Mouse (Mus musculus): ENCODE results near the gene Ehd4. TPM values are rescaled to one million over a fixed set of nuclear protein-coding genes. Genes with fewer than 3 reads are reported as not detected.

The Ehd4 gene
- total RNA-seq, 2 experiments from 2014 or later, result 38.0 to 39.6 TPM

DNA sequence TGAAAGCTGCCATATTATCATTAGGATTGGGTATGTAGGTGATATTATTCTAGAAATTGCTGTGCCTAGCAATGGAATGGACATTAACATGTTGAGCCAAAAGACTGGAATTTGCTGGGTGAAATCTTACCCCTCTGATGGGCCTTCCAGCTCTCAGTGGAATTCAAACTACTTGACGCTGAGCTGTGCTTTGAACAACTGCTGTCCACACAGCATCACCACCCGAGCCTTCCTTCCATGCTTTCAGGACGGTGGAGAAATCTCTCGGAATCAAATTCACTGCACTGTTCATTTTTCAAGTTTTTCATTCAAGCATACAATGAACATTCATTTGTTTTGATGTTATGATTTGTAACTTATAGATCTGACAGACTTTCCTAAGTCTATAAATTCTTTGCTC lies 10.0 kb downstream of the Ehd4 start:
- DNase-seq, result no peak

DNA sequence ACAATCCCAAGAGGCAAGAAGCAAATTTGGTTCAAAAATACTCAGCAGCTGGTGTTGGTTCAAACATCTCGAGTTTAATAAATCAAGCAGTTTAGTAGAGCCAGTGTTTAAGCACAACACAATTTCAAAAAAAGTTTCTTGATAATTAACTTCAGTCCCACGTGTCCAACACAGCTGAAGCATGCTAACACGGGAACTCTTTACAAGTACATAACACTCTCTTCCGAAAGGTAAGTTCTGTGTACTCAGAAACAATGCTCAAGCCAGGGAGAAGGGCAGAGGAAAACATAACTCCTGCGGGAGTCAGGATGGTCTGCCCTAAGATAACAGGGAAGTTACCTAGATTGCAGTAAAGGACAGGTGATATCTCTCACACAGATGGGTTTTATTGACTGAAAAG lies 12.1 kb downstream of the Ehd4 start:
- DNase-seq, result no peak

DNA sequence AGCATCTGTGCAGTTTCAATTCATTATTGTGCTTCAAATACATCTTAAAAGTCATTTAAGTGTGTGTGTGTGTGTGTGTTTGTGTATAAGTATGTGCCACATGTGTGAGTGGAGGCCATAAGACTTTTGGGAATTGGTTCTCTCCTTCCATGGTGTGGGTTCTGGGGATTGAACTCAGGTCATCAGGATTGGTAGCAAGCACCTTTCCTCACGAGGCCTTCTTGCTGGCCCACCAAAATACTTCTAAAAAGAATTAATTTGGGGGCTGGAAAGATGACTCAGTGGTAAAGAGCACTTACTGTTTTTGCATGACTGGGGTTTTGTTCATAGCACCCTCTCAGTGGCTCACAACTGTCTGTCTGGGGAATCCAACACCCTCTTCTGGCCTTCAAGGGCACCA lies 12.7 kb downstream of the Ehd4 start:
- DNase-seq, result no peak

DNA sequence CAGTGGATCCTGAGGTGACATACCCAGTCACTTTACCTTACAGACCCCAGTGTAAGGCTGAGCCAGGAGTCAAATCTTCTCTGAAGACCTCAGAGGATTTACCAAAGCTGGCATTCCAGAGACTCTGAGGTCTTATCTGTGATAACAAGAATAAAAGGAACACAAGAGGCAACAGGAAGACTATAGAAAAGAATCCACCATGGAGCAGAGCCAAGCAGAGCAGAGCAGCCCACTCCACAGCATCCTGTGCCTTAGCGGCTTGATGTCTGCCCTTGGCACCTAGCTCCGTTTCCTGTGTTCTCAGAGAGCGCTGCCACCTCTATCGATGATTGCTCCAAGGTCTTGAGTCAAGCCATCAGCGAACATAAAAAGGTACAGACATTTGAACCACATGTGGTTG lies 14.1 kb downstream of the Ehd4 start:
- no peak for DNase-seq

DNA sequence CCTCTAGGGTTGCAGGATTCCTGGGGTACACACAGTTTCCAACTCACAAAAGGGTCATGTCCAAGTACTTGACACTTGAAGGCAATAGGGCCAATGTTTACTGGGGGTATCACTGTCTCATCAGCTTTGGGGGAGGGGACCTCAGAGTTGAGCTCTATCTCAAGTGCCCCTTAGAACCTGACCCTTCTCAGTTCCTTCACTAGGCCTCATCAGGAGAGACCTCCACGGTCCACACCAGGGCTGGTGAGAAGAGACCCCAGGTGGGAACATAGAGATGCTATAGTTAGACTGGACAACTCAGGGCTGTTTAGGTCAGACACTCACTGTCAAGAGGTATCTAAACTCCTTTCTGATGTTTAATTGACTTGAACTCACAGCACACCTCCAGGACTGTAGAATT lies 15.3 kb downstream of the Ehd4 start:
- DNase-seq, result no peak

DNA sequence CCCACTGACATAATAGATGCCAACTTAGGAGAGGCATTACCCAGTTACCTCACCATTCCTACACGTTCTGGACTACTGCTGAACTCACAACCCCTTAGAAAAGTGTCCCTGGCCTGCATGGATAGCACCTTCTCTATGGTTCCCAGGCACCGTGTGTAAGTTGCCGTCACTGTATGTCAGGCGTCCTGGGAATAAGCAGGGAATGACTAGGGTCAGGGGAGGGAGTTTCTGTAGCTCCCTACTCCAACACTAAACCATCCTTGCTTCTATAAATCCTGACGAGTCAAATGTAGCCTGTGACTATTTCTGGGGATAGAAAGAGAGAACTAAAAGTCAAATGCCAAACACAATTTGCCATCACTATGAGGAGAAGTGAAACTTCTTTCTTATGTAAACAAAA lies 17.1 kb downstream of the Ehd4 start:
- no peak for DNase-seq

DNA sequence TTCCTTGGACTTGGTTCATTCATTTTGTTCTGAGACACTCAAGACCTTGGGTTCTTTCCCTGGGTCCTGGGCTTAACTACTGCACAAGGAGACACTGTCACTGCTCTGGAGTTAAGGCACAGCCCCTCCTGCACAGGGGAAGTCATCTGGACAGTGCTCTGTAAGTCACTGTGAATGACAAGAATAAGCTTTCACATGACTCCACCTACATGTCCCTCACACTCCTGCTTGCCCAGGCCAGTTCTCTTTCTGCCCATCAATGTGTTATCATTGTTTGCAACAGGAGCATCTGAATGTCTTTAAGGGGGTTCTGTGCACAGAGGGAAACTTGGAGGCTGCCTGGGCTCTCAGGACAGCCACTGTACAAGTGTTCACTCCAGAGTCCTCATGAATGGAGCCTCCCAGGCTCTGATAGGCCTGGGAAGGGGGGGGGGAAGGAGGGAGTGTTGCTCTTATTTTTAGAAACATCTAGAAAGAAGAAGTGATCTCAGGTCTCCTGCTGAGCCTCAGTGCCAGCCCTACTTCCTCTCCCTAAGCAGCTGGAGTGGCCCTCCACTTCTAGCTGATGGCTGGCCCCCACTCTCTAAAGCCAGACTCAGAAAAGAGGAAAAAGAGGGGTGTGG lies 19.8 kb downstream of the Ehd4 start:
- no peak for DNase-seq

DNA sequence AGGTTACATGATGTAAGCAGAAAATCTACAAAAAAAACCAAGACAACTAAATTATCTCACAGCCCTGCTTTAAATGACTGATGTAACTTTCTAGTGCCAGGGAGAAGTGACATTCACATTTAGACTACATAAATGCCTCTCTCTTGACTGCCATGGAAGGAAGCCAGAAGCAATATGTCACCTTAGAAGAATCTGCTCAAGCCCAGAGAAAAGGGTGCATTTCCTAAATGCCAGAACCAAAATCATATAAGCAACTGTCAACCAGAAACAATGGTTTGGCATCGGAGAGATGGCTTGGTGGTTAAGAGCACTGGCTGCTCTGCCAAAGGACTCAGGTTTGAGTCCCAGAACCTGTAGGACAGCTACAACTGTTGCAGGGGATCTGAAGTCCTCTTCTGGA lies 22.5 kb downstream of the Ehd4 start:
- DNase-seq, result no peak

DNA sequence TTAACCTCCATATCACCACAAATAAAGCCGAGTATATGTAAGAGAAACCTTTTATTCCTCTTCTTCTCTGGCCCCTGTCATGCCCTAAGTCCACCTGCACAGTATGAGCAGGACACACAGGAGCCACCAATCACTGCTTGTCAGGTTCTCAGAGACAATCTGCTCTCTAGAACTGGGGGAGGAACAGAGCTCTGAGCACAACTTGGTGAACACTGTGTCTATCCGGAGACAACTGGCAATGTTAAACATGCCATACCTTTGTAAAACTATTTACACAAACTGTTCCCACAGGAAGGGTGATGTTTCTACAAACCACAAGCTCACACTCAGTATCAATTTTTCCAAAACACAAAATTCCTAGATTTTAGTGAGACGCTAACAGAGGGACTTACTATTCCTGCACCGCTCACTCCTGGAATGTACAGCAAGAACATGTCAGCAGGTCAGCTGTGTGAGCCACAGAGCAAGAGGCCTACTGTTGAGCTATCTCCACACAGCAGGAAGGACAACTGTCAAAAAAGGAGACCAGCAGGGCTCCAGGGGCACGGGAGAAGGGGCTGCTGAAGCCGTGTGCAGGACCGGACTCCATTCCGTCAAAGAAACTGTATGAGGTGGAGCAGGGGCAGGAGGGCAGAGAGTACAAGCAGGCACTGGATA lies 25.0 kb downstream of the Ehd4 start:
- DNase-seq, result no peak

DNA sequence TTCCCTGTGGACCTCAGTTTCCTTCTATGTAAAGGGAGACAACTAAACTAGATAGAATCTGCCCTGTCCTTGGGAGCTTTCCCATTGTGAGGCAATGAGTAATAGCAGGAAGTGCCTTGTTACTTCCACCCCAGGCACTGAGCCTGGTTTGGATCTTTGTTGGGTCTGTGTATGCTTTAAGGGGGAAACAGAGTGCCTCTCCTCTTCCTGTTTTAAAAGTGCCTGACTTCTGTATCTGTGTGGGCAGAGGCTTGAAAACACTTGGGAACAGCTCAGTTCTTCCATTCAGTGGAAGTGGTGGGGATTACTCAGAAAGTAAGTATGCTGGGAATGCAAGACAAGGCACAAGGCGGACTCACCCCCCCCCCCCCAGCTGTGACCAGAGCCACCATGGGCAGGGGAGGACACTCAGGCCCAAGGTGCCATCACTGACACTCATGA lies 25.8 kb downstream of the Ehd4 start:
- no peak for DNase-seq

DNA sequence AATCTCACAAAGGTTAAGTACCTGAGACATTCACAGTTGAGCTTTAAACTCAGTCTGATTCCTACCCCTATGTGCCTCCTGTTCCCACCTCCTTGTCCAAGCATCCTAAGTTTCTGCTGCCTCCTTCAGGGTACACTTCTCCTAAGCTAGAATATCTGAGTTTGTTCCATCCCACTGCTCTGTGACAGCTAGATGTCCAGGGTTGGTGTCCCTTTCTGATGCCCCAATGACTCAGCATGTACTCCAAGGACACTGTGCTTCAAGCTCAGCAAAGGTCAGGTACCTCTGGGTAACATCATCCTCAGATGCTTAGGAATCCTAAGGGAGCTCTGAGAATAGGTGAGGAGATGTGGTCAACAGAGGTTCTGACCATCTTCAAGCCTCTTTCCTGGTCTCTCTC lies 26.4 kb downstream of the Ehd4 start:
- DNase-seq, result no peak

DNA sequence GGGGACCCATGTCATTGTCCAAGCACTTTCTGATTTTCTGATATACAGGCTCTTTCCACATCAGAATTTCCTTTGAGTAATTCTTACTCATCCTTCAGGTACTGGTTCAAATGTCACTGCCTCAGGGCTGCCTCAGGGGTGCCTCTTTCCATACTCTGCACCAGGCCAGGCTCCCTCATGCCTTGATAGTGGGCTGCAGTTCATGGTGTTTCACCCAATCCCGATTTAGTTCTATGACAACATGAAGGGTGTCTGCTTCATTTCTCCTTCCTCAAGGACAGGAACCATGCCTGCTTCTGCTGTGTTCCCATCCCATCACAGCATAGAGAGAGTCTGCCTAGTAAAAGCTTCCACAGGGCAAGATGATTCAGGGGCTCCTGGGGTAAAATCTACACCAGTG lies 27.5 kb downstream of the Ehd4 start:
- no peak for DNase-seq

DNA sequence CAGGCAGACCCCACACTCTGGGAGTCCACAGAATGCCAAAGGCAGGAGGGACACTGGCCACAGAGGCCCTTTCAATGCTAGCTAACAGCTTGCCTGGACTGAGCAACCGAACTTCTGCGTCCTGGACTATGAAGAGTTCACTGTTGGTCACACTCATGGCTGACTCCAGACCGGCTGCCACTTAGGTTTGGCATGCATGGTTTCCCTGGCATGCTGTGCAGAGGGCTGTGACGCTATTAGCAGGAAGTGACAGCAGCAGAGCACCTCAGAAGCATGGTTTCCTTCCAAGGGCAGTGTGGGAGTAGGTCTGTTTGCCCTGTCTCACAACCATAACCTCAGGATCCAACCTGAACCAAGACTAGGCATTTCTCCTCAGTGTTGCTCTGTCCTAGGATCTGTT lies 28.0 kb downstream of the Ehd4 start:
- DNase-seq, result no peak

DNA sequence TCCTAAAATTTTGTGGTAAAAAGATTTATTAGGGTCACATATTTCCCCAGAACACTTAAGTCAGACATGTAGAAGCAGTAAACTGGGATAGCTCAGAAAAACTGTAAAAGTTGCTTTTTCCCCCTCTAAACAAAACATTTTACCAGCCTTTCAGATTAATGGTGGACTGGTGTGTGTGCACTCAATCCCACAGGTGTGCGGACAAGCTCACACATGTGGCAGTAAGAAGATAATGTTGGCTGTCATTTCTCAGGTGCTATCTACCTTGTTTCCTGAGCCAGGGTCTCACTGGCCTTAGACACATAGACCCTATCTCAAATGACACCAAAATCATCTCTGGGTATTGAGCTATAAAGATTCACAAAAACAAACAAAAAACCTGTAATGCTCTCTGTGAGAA lies 28.9 kb downstream of the Ehd4 start:
- DNase-seq, result no peak

DNA sequence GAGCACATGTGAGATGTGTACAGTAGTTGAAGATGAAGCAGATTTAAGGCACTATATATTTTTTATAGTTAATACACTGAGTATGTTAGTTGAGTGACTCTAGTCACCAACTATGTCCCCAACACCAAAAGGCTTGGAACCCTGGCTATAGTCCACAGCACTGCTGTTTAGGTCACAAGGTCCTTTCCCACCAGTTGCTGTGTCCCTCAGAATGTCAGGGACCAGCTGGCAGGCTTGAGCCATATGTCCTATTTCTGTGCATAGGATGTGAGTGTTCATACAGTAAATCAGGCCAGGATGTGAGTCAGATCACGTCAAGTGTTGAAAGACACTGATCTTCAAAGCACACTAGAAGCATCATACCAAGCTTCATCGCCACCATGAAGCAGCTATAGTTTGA lies 29.5 kb downstream of the Ehd4 start:
- no peak for DNase-seq

DNA sequence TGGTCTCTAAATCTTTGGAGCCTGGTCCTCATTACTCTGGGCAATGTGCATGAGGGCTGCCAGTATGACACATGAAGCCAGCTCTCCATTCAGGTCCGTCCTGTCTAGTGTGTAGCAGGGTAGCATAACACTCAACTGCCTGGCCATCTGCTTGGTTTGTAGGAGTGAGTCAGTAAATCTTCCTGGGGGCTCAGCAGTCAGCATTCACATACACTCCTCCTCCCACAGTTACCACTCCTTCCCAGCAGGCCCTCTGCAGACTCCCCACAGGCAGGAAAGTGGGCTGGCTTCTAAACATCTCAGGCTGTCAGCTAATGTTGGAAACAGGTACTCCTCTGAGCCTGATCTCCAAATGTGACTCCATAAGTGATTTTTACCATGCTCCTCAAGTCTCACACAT lies 30.3 kb downstream of the Ehd4 start:
- no peak for DNase-seq

DNA sequence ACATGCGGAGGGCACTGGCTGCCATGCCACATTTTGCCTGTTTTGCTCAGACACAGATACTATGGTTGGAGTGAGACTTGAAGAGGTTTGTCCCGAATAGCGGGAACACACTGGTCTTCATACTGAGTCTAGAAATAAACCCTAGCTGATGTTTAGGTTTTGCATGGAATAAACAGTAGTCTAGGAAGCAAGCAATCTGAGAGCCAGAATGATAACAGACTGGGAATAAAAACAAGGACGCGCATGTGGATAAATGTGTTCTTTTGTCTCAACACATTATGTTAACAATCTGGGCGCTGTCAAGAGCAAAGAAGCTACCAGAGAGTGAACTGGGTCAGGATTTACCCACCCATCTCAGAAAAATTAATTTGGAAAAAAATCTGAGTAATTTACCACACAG lies 31.4 kb downstream of the Ehd4 start:
- no peak for DNase-seq

DNA sequence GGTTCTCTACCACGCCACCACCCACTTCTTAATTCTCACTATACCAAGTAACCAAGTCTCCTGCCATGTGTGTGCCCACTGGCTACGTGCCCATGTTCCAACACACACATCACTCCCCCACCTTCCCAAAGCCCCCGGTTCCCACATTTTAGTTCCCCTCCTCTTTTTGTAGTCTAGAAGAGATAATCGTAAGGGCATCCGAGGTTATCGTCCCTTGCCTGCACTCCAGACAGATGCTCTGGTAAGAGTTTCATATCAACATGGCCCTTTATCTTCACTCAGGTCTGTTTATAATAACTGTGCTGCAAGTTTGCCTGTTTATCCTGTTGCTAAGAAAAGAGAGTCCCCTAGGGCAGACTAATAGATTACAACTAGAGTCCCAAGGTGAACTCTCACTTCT lies 37.1 kb downstream of the Ehd4 start:
- DNase-seq, result no peak

DNA sequence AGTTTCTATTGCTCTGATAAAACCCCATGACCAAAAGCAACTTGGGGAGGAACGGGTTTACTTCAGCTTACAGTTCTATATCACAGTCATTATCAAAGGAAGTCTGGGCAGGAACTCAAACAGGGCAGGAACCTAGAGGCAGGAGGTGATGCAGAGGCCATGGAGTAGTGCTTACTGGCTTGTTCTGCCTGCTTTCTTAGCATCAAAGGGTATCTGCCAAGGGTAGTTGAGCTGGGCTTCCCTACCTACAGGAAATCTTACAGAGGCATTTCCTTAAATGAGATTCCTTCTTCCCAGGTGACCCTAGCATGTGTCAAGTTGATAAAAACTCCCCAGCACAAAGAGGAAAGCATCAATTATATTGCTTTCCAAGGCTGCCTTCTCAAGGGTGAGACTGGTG lies 38.0 kb downstream of the Ehd4 start:
- no peak for DNase-seq

DNA sequence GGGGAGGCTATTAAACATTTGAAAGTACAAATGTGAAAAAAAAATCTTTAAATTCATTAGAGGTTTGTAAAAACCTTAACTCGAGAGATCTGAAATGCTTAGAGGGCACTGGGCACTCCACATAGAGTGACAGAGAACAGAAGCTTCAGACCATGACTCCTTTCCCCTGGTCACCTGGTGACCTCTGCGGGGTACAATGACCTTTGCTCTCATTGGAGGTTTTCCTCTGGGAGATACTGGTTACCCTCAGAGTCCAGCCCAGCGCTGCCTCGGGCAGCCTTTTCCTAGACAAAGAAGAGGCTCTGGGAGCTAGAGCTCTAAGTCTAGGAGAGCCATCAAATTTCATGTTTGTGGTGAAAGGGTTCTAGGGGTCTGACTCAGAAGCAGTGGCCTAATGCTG lies 39.4 kb downstream of the Ehd4 start:
- DNase-seq, result no peak

DNA sequence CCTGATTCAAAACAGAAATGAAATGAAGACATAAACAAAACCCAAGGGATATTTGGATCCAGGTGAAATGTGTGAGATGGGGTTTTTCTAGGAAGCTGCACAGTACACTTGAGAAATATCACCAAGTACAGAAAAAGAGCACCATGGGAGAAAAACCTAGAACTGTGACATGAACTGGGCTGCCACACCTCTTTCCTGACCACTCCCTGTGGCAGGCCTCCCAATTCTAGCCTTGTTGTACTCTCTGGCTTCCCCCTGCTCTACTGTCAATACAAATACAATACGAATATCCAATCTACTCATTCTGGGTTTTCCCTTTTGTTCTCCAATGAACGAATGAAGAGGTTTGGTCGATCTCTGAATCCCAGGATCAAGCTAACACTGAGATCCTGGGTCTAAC lies 40.4 kb downstream of the Ehd4 start:
- DNase-seq, result no peak

DNA sequence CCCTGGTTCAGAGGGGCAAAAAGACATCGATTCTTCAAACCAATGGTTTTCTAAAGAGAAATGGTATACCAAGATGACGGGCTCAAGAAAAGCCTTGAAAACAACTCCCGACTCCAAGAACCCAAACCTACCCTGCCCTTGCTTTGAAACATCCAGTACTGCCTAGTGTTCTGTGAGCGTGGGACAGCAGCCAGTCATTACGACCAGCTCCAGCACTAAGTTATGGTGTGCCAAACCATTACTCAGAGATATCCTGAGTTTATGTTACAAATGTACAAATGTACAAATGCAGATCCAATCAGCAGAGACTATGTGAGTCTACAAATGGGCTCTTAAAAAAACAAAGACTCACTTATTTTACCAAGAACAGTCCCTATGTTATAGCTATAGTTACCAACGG lies 40.9 kb downstream of the Ehd4 start:
- no peak for DNase-seq

DNA sequence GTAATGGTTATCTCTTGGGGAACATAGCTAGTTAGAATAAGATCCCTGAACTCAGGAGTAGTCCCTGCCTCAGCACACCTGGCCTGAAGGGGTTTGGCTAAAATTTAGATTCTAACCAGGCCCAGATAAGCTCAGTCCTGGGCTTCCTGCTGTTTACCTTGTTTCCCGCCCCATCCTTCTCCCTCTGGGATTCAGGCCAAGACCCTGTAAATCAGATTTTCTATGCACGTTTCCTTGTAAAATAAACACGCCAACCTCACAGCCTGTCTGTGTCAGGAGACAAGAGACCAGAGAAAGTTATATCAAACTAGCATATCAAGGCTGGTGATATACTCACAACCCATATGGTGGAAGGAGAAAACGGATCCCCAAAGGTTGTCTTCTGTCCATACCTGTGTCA lies 42.8 kb downstream of the Ehd4 start:
- no peak for DNase-seq

DNA sequence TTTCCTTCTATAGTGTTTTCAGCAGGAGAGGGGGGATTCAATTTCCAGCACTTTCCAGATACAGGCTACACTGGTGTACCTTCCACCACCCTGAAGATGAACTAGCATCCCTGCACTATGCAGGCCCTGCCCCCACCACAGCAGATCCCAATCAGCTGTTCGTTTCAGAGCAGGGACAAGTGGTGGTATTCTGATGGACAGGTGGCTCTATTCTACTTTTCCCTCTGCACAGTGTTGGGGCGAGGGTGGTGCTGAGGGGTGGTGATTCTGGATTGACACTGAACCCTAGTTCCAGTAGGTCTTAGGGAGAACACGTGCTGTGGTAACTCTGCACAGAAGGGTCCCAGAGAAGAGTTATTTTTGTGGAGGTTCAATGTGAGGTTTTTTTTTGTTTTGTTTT lies 43.2 kb downstream of the Ehd4 start:
- no peak for DNase-seq

DNA sequence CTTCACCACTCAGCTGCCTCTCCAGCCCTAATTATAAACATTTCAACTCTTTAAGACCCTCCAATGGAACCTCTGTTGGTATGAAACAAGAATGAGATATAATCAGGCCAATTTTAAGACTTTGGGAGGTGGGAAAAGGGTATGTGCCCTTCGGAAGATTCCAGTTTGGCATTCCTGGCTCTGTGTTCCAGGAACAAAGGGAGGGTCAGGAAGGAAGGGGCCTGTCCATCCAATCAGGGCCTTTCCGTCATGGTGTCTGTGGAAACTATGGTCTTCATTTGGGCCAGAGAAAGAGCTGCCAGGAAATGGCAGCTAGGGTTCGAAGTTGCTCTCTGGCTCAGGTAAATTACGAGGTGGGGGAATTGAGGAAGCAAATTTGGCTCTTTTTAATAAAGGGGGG lies 46.3 kb downstream of the Ehd4 start:
- DNase-seq, result no peak

Data from adrenal gland, postnatal 10 days (tissue).